Mouse (Mus musculus) ES-E14 (cell line): ENCODE data around the gene Dnase2b.

Experiments
- CHD2 ChIP-seq: IDR thresholded peaks from 2 replicates; pipeline ENCODE4 v1.6.1; 2014; ENCODE audit warnings: mild to moderate bottlenecking, low read depth, low read length, inconsistent platforms
- MAFK ChIP-seq: IDR thresholded peaks from 2 replicates; pipeline ENCODE4 v1.6.1; 2014; ENCODE audit warnings: mild to moderate bottlenecking, low read depth, low read length, inconsistent platforms; ENCODE audit not compliant: insufficient read depth

DNA sequence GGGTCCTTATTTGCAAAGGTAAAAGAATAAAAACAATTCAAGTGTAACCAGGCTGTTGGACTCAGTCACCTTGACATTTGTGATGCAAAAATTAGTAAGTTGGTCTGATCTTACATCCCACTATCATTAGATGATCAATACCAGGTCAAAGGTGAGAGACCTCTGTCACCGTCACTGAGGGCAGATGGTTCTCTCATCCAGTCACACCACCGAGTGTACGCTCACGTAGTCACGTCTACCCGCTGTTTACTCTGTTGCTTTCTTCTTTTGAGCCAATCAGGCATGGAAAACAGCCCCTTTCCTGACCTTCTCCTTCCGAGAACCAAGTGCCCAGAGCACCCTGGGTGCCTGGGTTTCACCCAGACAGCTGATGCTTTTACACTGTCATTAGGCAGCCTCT, 24.2 kb downstream of the Dnase2b start:
- no peak for TF ChIP-seq MAFK
- TF ChIP-seq CHD2, result no peak
